Mouse (Mus musculus) midbrain, embryonic 12.5 days (tissue): ENCODE data around the gene Ccnd3. TPM values are rescaled to one million over a fixed set of nuclear protein-coding genes. Genes with fewer than 3 reads are reported as not detected.
A peak's percentile ranks its signal among the peaks of the same experiment; 100 is the strongest.
"Not testable (repeated sequence)": the region's sequence is repeated elsewhere in the genome, so short reads cannot be mapped to it uniquely, and the experiment has no call there.

Experiments
- ATAC-seq: fragments of 200-750 bp; cut with Nextera tagmentation; 2 replicates; pipeline ENCODE4 v1.8.0; 2017; ENCODE audit warnings: low read depth, moderate TSS enrichment, moderate library complexity; ENCODE audit not compliant: low FRiP score
- H3K27ac ChIP-seq: fragments of 300-500 bp; sonication (generic); replicated peaks from 2 replicates; pipeline ENCODE4 v1.5.1; 2016; ENCODE audit warnings: mild to moderate bottlenecking
- H3K27me3 ChIP-seq: fragments of 300-500 bp; sonication (generic); 2 replicates; pipeline ENCODE4 v1.6.1; 2016; ENCODE audit warnings: mild to moderate bottlenecking
- H3K36me3 ChIP-seq: fragments of 300-500 bp; sonication (generic); 2 replicates; pipeline ENCODE4 v1.6.1; 2016
- H3K4me1 ChIP-seq: fragments of 300-500 bp; sonication (generic); 2 replicates; pipeline ENCODE4 v1.6.1; 2016
- H3K4me2 ChIP-seq: fragments of 300-500 bp; sonication (generic); replicated peaks from 2 replicates; pipeline ENCODE4 v1.6.1; 2016; ENCODE audit warnings: mild to moderate bottlenecking, moderate library complexity
- H3K4me3 ChIP-seq: fragments of 300-500 bp; sonication (generic); 2 replicates; pipeline ENCODE4 v1.5.1; 2016; ENCODE audit warnings: mild to moderate bottlenecking
- H3K9ac ChIP-seq: fragments of 300-500 bp; sonication (generic); replicated peaks from 2 replicates; pipeline ENCODE4 v1.6.1; 2016; ENCODE audit warnings: mild to moderate bottlenecking, moderate library complexity
- H3K9me3 ChIP-seq: fragments of 300-500 bp; sonication (generic); 2 replicates; pipeline ENCODE4 v1.6.1; 2016; ENCODE audit warnings: mild to moderate bottlenecking
- WGBS: fragments of 180-500 bp; shearing (Covaris S2); methylation state at CpG from one replicate; pipeline ENCODE4 v1.1.7; 2016; 5-methylcytosine and 5-hydroxymethylcytosine counted together
- polyA plus RNA-seq: library from polyadenylated mRNA; unstranded; fragments of >200 nt; fragmentation: Nextera tagmentation; extraction: Ambion mirVana; gene quantifications from 2 replicates; pipeline ENCODE4 v1.2.1, GENCODE M21; 2016

Ccnd3 gene
- polyA plus RNA-seq, 1 experiment from 2014 or later: 145 TPM

GRCm38 (mm10) chr17:47484993-47485392, 19.9 kb upstream of the Ccnd3 start:
- Histone ChIP-seq H3K9me3 (no peaks in the 10 kb centered on the region), H3K4me3 (no peak overlapping the region), H3K9ac (no peak overlapping the region), H3K27me3 (no peaks in the 10 kb centered on the region), H3K4me1 (peaks cover 13% of the 10 kb centered on the region), H3K4me2 (no peak overlapping the region), H3K36me3 (peaks cover 16% of the 10 kb centered on the region), H3K27ac (no peak overlapping the region)
- ATAC-seq: no peak
- WGBS: under 1% methylated on average over 3 of the region's 3 CpGs

- 94% methylated on average over 3 of the region's 3 CpGs for WGBS
- Histone ChIP-seq H3K4me1 (peaks cover 13% of the 10 kb centered on the region), H3K4me2 (no peak overlapping the region), H3K27me3 (no peaks in the 10 kb centered on the region), H3K36me3 (peaks cover 24% of the 10 kb centered on the region), H3K9ac (no peak overlapping the region), H3K9me3 (no peaks in the 10 kb centered on the region), H3K4me3 (no peak overlapping the region), H3K27ac (no peak overlapping the region)
- ATAC-seq: no peak
Observed at GRCm38 (mm10) chr17:47485791-47486190, 19.1 kb upstream of the Ccnd3 start.

GRCm38 (mm10) chr17:47490791-47491190, 14.1 kb upstream of the Ccnd3 start:
- no peak overlapping the region for H3K9ac ChIP-seq
- no peak overlapping the region for H3K4me3 ChIP-seq
- no peak overlapping the region for H3K27ac ChIP-seq
- 86% methylated on average over 9 of the region's 9 CpGs for WGBS
- H3K4me2 ChIP-seq: no peak overlapping the region
- no peaks in the 10 kb centered on the region for H3K9me3 ChIP-seq
- peaks cover 72% of the 10 kb centered on the region for H3K36me3 ChIP-seq
- no peaks in the 10 kb centered on the region for H3K27me3 ChIP-seq
- no peak for ATAC-seq
- H3K4me1 ChIP-seq: no peaks in the 10 kb centered on the region; the same call in 1 of the 2 replicates

- Histone ChIP-seq H3K4me1 (no peaks in the 10 kb centered on the region), H3K9ac (no peak overlapping the region), H3K4me3 (no peak overlapping the region), H3K27ac (no peak overlapping the region), H3K36me3 (peaks cover 86% of the 10 kb centered on the region), H3K9me3 (no peaks in the 10 kb centered on the region), H3K27me3 (no peaks in the 10 kb centered on the region), H3K4me2 (no peak overlapping the region)
- no peak for ATAC-seq
- 86% methylated on average over 6 of the region's 6 CpGs for WGBS
Observed at GRCm38 (mm10) chr17:47492731-47493130, 12.1 kb upstream of the Ccnd3 start.

GRCm38 (mm10) chr17:47493653-47494052, 11.2 kb upstream of the Ccnd3 start:
- Histone ChIP-seq H3K9me3 (no peaks in the 10 kb centered on the region), H3K36me3 (peaks cover 91% of the 10 kb centered on the region), H3K4me3 (no peak overlapping the region), H3K4me2 (no peak overlapping the region), H3K9ac (no peak overlapping the region), H3K27me3 (no peaks in the 10 kb centered on the region), H3K4me1 (no peaks in the 10 kb centered on the region), H3K27ac (no peak overlapping the region)
- 89% methylated on average over 6 of the region's 6 CpGs for WGBS
- no peak for ATAC-seq

GRCm38 (mm10) chr17:47494132-47494531, 10.7 kb upstream of the Ccnd3 start:
- no peaks in the 10 kb centered on the region for H3K4me1 ChIP-seq
- H3K4me2 ChIP-seq: no peak overlapping the region
- peaks cover 89% of the 10 kb centered on the region for H3K36me3 ChIP-seq
- H3K27ac ChIP-seq: no peak overlapping the region
- no peak overlapping the region for H3K4me3 ChIP-seq
- no peaks in the 10 kb centered on the region for H3K27me3 ChIP-seq
- no peak overlapping the region for H3K9ac ChIP-seq
- no peak for ATAC-seq
- no peaks in the 10 kb centered on the region for H3K9me3 ChIP-seq
- 94% methylated on average over 11 of the region's 11 CpGs for WGBS

GRCm38 (mm10) chr17:47501531-47501930, 3.3 kb upstream of the Ccnd3 start:
- Histone ChIP-seq H3K27me3 (peaks cover 6% of the 10 kb centered on the region; the same call in 1 of the 2 replicates), H3K9me3 (no peaks in the 10 kb centered on the region), H3K36me3 (peaks cover 25% of the 10 kb centered on the region), H3K9ac (peak overlapping the region; percentile 63), H3K27ac (no peak overlapping the region), H3K4me1 (peaks cover 19% of the 10 kb centered on the region), H3K4me2 (peak overlapping the region; percentile 78), H3K4me3 (peak overlapping the region; percentile 69)
- WGBS: 10% methylated on average over 11 of the region's 11 CpGs
- ATAC-seq: peak; percentile 10; the same call in 1 of the 2 replicates

- H3K9me3 ChIP-seq: no peaks in the 10 kb centered on the region
- H3K4me2 ChIP-seq: peak within 1 kb of the TSS; percentile 78
- H3K27me3 ChIP-seq: peaks cover 6% of the 10 kb centered on the region; the same call in 1 of the 2 replicates
- 2% methylated on average over 40 of the region's 40 CpGs for WGBS
- H3K27ac ChIP-seq: peak within 1 kb of the TSS; percentile 66; the same call in 1 of the 2 replicates
- peaks cover 19% of the 10 kb centered on the region for H3K4me1 ChIP-seq
- peak within 1 kb of the TSS; percentile 69 for H3K4me3 ChIP-seq
- H3K36me3 ChIP-seq: peaks cover 20% of the 10 kb centered on the region
- peak within 1 kb of the TSS; percentile 63 for H3K9ac ChIP-seq
- ATAC-seq: peak; percentile 97
Observed at GRCm38 (mm10) chr17:47501946-47502706, 2.7 kb upstream of the Ccnd3 start, which contains the start of gene Taf8. Taf8 (minus strand) TSS chr17:47502292.

- 78% methylated on average over 6 of the region's 6 CpGs for WGBS
- peaks cover 16% of the 10 kb centered on the region for H3K36me3 ChIP-seq
- not testable (repeated sequence) for H3K9ac ChIP-seq, H3K27ac ChIP-seq, H3K9me3 ChIP-seq, H3K27me3 ChIP-seq, H3K4me3 ChIP-seq, ATAC-seq
- H3K4me1 ChIP-seq: peaks cover 19% of the 10 kb centered on the region
- peak overlapping the region; percentile 78; the same call in 1 of the 2 replicates for H3K4me2 ChIP-seq
Observed at GRCm38 (mm10) chr17:47502707-47503045, 2.2 kb upstream of the Ccnd3 start.

GRCm38 (mm10) chr17:47503689-47504088, 1.2 kb upstream of the Ccnd3 start:
- no peak overlapping the region for H3K27ac ChIP-seq
- no peak overlapping the region for H3K4me2 ChIP-seq
- H3K36me3 ChIP-seq: peaks cover 9% of the 10 kb centered on the region; the same call in 1 of the 2 replicates
- peaks cover 6% of the 10 kb centered on the region; the same call in 1 of the 2 replicates for H3K27me3 ChIP-seq
- H3K9ac ChIP-seq: no peak overlapping the region
- no peaks in the 10 kb centered on the region for H3K9me3 ChIP-seq
- H3K4me1 ChIP-seq: peaks cover 25% of the 10 kb centered on the region
- no peak for ATAC-seq
- no peak overlapping the region for H3K4me3 ChIP-seq

GRCm38 (mm10) chr17:47504228-47504627, 623 bp upstream of the Ccnd3 start:
- Histone ChIP-seq H3K9me3 (no peaks in the 10 kb centered on the region), H3K27me3 (peaks cover 6% of the 10 kb centered on the region; the same call in 1 of the 2 replicates), H3K9ac (no peak overlapping the region), H3K4me3 (no peak overlapping the region), H3K4me2 (peak overlapping the region; percentile 63), H3K27ac (no peak overlapping the region), H3K36me3 (peaks cover 4% of the 10 kb centered on the region; the same call in 1 of the 2 replicates), H3K4me1 (peaks cover 25% of the 10 kb centered on the region)
- WGBS: 67% methylated on average over 5 of the region's 5 CpGs
- no peak for ATAC-seq

GRCm38 (mm10) chr17:47505566-47505965, 715 bp downstream of the Ccnd3 start:
- 59% methylated on average over 2 of the region's 2 CpGs for WGBS
- H3K36me3 ChIP-seq: no peaks in the 10 kb centered on the region
- no peaks in the 10 kb centered on the region for H3K9me3 ChIP-seq
- no peak overlapping the region for H3K9ac ChIP-seq
- H3K4me3 ChIP-seq: no peak overlapping the region
- no peak for ATAC-seq
- peaks cover 6% of the 10 kb centered on the region; the same call in 1 of the 2 replicates for H3K27me3 ChIP-seq
- H3K4me2 ChIP-seq: peak overlapping the region; percentile 63
- no peak overlapping the region for H3K27ac ChIP-seq
- H3K4me1 ChIP-seq: peaks cover 25% of the 10 kb centered on the region
